Mouse (Mus musculus) common myeloid progenitor, adult 5-6 weeks (primary cell): ENCODE data around the gene Susd6. TPM values are rescaled to one million over a fixed set of nuclear protein-coding genes. Genes with fewer than 3 reads are reported as not detected.

Experiments
- ATAC-seq: replicated peaks from 2 replicates; pipeline ENCODE4 v1.8.0; 2016; ENCODE audit warnings: low read depth, mild to moderate bottlenecking, moderate TSS enrichment, inconsistent platforms; ENCODE audit not compliant: poor library complexity, severe bottlenecking
- total RNA-seq: library from RNA; stranded (forward); fragments of 200-1000, 187-1606 nt; gene quantifications from 2 replicates; pipeline ENCODE4 v1.2.3, GENCODE M21; 2017

Gene Susd6
- total RNA-seq, 1 experiment from 2014 or later: 22.4 TPM

DNA sequence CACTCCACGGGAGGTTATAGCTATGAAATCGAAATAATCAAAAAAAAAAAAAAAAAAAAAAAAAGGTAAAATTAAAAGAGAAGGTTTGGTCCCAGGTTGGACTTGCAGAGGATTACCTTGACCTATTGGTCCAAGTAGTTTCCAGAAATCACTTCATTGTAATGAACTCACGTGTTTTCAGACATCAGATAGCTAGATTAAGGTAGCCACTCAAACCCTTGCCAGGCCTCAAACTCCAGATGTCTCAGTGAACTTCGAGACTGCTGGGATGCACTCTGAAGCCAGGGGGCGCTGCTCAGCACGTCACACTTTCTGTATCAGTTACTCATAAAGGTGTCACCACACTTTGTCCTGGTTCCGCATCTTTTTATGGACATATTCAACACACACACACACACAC is 127.5 kb downstream of the Susd6 start:
- ATAC-seq: no peak

DNA sequence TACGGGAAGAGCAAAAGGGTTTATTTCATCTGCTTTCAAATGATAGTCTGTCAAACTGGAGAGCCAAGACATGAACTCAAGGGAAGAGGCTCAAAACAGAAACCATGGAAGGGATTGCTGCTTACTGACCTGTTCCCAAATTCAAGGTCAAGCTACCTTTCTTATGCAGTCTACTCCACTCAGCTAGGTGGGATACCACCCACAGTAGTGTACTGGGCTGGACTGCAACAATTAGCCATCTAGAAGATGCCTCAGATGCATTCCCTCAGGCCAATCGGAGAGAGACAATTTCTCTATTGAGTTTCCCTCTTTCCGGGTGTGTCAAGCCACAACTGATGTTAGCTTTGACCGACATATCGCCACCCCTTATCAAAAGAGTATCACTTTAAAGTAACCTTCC is 131.0 kb downstream of the Susd6 start:
- ATAC-seq: no peak

DNA sequence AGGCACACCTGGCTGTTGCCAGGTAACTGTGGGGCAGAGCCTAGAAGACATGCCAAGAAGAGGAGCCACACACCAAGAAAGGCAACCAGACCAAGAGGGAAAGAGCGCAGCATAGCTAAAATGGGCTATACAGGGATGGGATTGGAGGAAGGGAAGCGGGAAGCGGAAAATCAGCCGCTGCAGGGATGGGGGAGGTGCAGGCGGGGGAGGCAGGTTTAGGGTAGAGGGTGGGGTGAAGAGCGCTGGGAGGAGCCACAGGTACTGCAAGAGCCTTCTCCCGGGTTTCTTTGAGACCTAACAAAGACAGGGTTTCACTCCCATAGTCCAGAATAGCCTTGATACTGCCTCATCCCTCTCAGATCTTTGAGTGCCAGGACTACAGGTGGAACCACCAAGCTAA is 132.6 kb downstream of the Susd6 start:
- ATAC-seq: no peak

DNA sequence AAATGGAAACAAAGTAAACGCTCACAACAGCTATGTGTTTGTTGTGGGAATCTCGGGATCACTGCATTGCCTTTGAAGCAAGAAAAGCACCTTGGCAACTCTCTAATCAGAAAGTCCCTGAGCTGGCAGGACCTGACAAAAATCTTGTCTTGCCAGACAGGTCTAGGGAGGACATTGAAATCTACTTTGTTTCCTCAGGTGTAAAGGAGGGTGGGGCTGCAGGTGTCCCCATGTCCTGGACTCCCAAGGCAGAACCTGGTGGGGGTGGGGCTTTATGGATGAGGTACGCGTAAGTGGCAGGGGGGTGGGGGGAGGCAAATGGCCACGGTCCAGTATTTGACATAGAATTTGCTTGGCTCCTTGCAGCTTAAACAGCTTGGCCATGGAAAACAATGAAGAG is 133.3 kb downstream of the Susd6 start:
- no peak for ATAC-seq

DNA sequence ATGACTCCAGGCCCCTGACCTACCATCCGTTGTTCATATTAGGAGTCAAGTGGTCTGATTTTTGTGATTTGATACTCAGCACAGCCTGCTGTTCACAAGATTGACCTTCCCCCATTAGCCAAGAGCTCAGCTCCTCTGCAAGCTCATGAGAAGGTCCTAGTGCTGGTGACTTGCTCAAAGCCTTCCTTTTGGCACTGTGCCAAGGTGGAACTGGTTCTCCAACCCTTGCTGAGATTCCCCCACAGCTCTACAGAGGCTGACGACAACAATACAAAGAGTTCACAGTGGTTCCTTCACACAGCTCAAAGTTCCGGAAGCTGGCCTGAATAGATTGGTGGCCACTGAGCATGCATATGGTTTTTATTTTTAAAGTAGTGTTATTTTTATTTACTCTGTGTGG is 133.9 kb downstream of the Susd6 start:
- no peak for ATAC-seq

DNA sequence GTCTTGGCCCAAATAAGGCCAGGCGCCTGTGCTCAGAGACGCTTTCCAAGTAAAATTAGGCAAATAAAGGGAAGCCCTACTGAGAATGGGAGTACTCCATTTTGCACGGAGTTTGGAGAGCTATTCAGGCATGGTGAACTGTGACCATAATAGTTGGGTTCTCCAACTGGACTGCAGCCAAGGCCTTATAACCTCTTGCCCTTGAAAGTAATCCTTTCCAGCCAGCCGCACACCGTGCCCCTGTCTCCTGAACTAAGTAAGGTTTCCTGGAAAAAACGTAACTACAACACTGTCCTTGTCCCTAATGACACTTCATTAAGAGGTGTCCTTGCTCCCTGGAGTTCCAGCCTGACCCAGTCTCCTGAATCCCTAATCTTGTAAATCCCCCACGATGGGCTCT is 135.6 kb downstream of the Susd6 start:
- ATAC-seq: no peak

DNA sequence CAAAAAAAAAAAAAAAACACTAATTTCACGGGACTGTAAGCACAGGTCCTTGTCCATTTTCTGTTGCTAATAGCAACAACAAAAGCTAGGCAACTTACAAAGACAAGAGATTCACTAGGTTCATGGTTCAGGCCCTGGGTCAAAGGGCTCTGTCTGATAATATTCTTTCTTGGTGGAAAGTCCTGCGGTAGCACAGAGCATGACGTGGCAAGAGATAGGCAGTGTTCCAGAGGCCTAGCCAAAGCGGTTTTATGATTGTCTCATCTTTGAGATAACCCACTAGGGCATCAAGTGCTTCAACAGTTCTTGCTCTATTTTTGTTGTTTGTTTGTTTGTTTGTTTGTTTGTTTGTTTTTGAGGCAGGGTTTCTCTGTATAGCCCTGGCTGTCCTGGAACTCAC is 136.2 kb downstream of the Susd6 start:
- peak; percentile 39; the same call in 1 of the 2 replicates for ATAC-seq

DNA sequence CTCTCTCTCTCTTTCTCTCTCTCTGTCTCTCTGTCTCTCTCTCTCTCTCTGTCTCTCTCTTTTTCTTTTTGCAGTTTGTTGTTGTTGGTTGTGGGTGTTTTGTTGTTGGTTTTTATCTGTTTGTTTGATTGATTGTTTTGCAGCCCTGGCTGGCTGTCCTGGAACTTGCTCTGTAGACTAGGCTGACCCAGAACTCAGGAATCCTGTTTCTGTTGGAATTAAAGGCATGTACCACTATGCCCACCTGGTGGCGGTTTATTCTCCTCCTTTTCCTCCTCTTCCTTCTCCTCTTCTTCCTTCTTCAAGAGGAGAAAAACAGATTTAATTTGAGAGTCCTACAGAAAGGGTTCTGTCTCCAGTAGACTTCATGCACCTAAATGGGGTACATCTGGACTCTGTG is 137.2 kb downstream of the Susd6 start:
- ATAC-seq: no peak

DNA sequence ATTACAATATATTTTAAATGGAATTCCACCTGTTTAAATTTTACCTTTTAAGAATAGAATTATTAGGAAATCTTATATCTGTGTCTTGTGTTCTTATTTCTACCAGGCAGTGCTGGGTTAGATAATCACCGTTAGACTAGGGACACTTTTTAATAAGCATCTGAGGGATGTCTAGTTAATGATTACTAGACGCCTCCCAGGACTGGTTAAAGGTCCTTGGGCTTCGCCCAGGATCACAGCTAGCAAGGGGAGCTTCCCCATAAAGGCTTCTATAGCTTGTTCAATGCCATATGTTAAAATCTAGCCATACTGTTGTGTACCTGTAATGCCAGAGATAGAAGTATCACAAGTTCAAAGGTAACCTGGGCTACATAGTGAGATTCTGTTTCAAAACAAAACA is 138.6 kb downstream of the Susd6 start:
- no peak for ATAC-seq

DNA sequence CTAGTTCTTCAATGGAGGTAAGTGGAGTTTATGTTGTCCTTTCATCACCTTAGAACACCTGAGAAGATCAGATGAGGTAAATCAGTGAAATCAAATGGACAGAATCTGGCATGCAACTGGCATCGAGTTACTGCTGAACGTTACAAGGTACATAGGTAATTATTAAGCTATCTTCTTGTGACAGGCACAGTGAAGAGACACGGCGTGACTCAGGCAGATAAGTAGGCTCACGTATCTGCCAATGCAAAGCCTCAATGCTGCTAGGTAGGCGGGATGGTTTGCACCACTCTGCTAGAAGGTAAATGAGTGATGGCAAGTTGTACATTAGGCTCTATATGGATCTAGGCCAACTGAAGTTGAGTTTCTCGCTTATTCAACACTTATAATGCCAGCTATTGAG is 139.8 kb downstream of the Susd6 start:
- no peak for ATAC-seq

Other genes with a start within 250 kb of the Susd6 start
- gene Slc39a9, start 146.6 kb upstream of the Susd6 start, total RNA-seq: 14.1 and 16.4 TPM in 2 replicates
- 115 and 128 TPM in 2 replicates for gene Erh, start 146.2 kb upstream of the Susd6 start, total RNA-seq
- gene Plekhd1, start 97.9 kb upstream of the Susd6 start, total RNA-seq: not detected in 2 replicates
- gene Ccdc177, start 29.8 kb upstream of the Susd6 start, total RNA-seq: 0.14 and 0.29 TPM in 2 replicates
- 875 and 880 TPM in 2 replicates for gene Srsf5, start 155.0 kb downstream of the Susd6 start, total RNA-seq
- 2.3 TPM in 1 of 2 replicates, not detected in the other for gene Slc10a1, start 178.2 kb downstream of the Susd6 start, total RNA-seq
- gene Smoc1, start 236.3 kb downstream of the Susd6 start, total RNA-seq: 0.34 and 0.96 TPM in 2 replicates